Mouse (Mus musculus): ENCODE measurements around the gene Cox4i1. TPM values are rescaled to one million over a fixed set of nuclear protein-coding genes. Genes with fewer than 3 reads are reported as not detected.

Cox4i1 gene
- polyA plus RNA-seq, 1 experiment, result 976 TPM

DNA sequence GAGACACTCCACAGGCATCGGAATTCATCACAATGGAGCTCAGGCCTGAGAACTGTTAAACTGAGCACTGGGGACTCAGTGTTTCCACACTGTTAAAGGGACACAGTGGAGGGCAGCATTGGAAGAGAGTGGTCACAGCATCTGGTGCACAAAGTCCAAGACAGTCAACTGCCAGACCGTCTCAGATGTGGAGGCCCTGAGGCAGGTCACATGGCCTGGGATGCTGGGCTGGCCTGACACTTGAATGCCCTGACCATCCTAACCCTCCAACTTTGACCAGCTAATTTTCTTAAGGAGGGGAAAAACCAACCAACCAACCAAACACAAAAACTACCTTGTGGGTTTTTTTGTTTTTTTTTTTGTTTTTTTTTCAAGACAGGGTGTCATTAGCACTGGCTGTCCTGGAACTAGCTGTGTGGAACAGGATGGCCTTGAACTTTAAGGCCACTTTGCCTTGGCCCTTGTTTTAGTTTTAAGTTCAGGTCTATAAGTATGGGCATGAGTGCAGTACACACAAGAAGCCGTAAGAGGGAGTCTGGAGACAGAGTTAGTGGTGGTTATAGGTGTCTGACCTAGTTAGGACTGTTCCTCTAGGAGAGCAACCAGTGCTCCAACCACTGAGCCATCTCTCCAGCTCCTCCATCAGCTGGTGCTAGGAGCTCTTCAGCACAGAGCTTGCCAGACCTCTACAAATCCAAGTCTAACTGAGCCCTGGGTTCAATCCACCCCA lies 2.1 kb upstream of the Cox4i1 start:
- DNase-seq (ENCODE audit: low read depth), result no peak
- TF ChIP-seq CTCF (IDR thresholded peaks at IDR 0.05; ENCODE audit: borderline replicate concordance, extremely low read depth, insufficient read depth, insufficient read length) (no peak), POLR2A (IDR thresholded peaks at IDR 0.05; ENCODE audit: borderline replicate concordance, extremely low read depth, insufficient read depth, insufficient read length, poor library complexity, severe bottlenecking) (no peak)

DNA sequence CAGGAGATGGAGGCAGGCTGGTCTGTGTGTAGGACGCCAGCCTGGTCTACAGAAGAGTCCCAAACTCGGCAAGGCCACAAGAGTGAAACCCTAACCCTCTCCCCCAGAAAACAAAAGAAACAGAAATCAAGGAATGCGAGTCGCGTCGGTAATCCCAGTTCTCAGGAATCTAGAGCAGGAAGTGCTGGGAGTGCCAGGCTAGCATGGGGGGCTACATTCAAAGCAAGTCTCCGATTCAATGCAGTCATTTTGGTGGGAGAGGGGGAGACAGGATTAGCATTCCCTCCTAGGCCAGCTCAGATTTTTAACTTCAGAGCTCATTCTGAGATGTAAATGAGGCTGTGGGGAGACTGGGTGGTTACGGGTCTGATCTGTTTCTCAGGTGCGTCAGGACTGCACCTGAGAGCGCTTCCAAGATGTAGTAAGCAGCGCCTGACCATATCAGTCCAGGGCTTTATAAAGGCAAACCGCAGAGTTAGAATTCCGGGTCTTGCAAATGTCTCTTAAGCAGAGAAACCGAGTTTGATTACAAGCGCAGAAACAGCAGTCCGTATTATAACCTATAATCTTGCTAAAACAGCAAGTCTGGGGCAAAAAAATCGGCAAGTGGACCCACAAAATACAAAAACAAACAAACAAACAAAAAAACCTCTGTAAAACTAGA lies 1.1 kb upstream of the Cox4i1 start:
- peak; percentile 21 for DNase-seq (ENCODE audit: low read depth)
- no peak for TF ChIP-seq CTCF (IDR thresholded peaks at IDR 0.05; ENCODE audit: borderline replicate concordance, extremely low read depth, insufficient read depth, insufficient read length)
- no peak for TF ChIP-seq POLR2A (IDR thresholded peaks at IDR 0.05; ENCODE audit: borderline replicate concordance, extremely low read depth, insufficient read depth, insufficient read length, poor library complexity, severe bottlenecking)

GRCm38 (mm10) chr8:120668374-120668905 lies 418 bp downstream of the Cox4i1 start, which contains the start of gene Emc8:
Emc8 (minus strand) TSS chr8:120668573.
- no peak for TF ChIP-seq POLR2A (IDR thresholded peaks at IDR 0.05; ENCODE audit: borderline replicate concordance, extremely low read depth, insufficient read depth, insufficient read length, poor library complexity, severe bottlenecking)
- TF ChIP-seq CTCF (IDR thresholded peaks at IDR 0.05; ENCODE audit: borderline replicate concordance, extremely low read depth, insufficient read depth, insufficient read length), result no peak
- DNase-seq (ENCODE audit: low read depth), result no peak

DNA sequence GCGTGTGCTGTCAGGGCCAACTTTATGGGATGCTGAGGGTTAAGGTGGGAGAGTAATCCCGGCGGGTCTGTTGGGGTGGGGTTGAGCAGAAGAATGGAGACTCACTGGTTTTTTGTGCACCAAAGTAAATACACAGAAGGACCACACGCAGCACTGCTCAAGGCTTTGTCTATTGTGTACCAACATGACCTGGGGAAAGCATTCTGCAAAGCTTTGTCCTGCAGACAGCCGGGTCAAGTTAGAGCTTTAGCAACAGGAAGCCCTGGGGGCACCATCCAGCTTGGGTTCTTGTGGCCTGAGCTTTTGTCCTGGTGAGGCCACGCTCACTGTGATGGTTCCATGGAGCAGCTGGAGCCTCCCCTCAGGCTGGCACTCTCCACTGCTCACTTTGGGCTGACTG lies 3.8 kb downstream of the Cox4i1 start:
- no peak for DNase-seq (ENCODE audit: low read depth)
- TF ChIP-seq POLR2A (IDR thresholded peaks at IDR 0.05; ENCODE audit: borderline replicate concordance, extremely low read depth, insufficient read depth, insufficient read length, poor library complexity, severe bottlenecking), result no peak

DNA sequence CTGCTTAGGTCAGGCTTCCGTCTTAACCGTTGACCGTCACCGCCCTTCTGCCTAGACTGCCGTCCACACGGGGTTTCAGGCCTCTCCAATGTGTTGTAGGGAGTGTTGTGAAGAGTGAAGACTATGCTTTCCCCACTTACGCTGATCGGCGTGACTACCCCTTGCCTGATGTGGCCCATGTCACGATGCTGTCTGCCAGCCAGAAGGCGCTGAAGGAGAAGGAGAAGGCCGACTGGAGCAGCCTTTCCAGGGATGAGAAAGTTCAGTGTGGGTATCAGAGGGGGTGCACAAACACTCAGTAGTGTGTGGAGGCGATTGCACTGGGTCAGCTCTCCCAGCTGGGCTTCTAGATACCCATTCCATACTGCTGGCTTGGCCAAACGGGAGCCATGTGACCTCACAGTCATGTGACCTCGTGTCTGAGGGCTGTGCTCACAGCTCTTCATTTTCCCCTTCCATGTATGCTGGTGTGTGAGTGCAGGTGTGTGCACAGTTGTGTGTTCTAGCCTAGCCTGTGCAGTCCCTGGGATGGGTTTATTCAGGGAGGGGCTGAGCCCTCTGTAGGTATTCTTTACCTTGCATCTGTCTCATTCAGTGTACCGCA lies 4.7 kb downstream of the Cox4i1 start:
- DNase-seq (ENCODE audit: low read depth), result no peak
- TF ChIP-seq CTCF (IDR thresholded peaks at IDR 0.05; ENCODE audit: borderline replicate concordance, extremely low read depth, insufficient read depth, insufficient read length), result no peak
- TF ChIP-seq POLR2A (IDR thresholded peaks at IDR 0.05; ENCODE audit: borderline replicate concordance, extremely low read depth, insufficient read depth, insufficient read length, poor library complexity, severe bottlenecking), result no peak

GRCm38 (mm10) chr8:120673298-120673697 lies 5.3 kb downstream of the Cox4i1 start:
- DNase-seq (ENCODE audit: low read depth), result no peak
- TF ChIP-seq CTCF (IDR thresholded peaks at IDR 0.05; ENCODE audit: borderline replicate concordance, extremely low read depth, insufficient read depth, insufficient read length) (no peak), POLR2A (IDR thresholded peaks at IDR 0.05; ENCODE audit: borderline replicate concordance, extremely low read depth, insufficient read depth, insufficient read length, poor library complexity, severe bottlenecking) (no peak)

- TF ChIP-seq CTCF (IDR thresholded peaks at IDR 0.05; ENCODE audit: borderline replicate concordance, extremely low read depth, insufficient read depth, insufficient read length) (0 out of 2 replicates have a peak, but pooled peaks have one; percentile 15), POLR2A (IDR thresholded peaks at IDR 0.05; ENCODE audit: borderline replicate concordance, extremely low read depth, insufficient read depth, insufficient read length, poor library complexity, severe bottlenecking) (no peak)
- no peak for DNase-seq (ENCODE audit: low read depth)
Observed at GRCm38 (mm10) chr8:120675718-120676117, 7.7 kb downstream of the Cox4i1 start.

DNA sequence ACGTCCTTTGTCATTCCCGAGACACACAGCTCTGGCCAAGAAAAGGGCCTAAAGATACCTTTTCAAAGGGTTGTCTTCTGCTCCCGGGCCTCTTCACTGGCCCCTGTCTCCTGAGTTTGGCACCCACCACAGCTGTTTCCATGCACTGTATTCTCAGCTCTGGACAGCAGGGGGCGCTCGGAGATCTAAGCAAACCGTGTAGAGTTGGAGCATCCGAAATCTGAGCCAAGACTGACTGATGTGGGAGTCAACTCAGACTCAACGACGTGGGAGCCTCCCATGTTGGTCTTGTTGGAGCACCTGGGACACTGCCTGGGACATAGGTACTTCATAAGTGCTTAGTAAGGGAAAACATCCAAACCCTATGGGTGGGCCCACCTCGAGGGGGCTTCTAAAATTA lies 10.4 kb downstream of the Cox4i1 start:
- peak; percentile 86 for DNase-seq (ENCODE audit: low read depth)
- TF ChIP-seq CTCF (IDR thresholded peaks at IDR 0.05; ENCODE audit: borderline replicate concordance, extremely low read depth, insufficient read depth, insufficient read length) (peak; percentile 96), POLR2A (IDR thresholded peaks at IDR 0.05; ENCODE audit: borderline replicate concordance, extremely low read depth, insufficient read depth, insufficient read length, poor library complexity, severe bottlenecking) (no peak)

- TF ChIP-seq POLR2A (IDR thresholded peaks at IDR 0.05; ENCODE audit: borderline replicate concordance, extremely low read depth, insufficient read depth, insufficient read length, poor library complexity, severe bottlenecking) (no peak), CTCF (IDR thresholded peaks at IDR 0.05; ENCODE audit: borderline replicate concordance, extremely low read depth, insufficient read depth, insufficient read length) (no peak)
Observed at GRCm38 (mm10) chr8:120679629-120680387, 11.8 kb downstream of the Cox4i1 start.

GRCm38 (mm10) chr8:120680405-120680804 lies 12.4 kb downstream of the Cox4i1 start:
- peak; percentile 29 for DNase-seq (ENCODE audit: low read depth)
- peak; percentile 70 for TF ChIP-seq CTCF (IDR thresholded peaks at IDR 0.05; ENCODE audit: borderline replicate concordance, extremely low read depth, insufficient read depth, insufficient read length)

More at GRCm38 (mm10) chr8:120679629-120680387, 11.8 kb downstream of the Cox4i1 start:
- DNase-seq (ENCODE audit: low read depth), result no peak

- TF ChIP-seq CTCF (IDR thresholded peaks at IDR 0.05; ENCODE audit: borderline replicate concordance, extremely low read depth, insufficient read depth, insufficient read length), result no peak
- no peak for DNase-seq (ENCODE audit: low read depth)
Observed at GRCm38 (mm10) chr8:120681113-120681512, 13.1 kb downstream of the Cox4i1 start.

Data from brain, embryonic 14.5 days (tissue).